ENCODE assay signal across 21 mouse cellular contexts in the genomic region with DNA sequence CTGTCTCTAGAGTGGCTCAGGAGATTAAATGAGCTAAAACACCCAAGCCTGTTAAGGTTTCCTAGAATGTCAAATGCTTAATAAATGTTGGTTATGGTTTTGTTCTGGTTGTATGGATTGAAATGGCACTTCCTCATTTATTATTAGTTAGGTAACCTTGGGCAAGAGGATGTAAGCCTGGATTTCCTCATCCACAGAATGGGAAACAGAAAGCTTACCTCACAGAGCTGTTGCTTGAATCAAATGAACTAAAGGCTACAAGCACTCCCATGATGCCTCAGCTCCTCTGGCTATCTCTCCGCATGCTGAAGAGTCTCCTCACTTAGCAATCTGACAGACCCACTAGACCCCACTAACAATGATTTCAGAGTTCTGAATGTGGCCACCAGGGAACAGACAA.
DNase-seq lines count a peak whose midpoint lies in the region; ATAC-seq and TF ChIP-seq lines count a peak whose summit lies in the region.
"Had no signal": no experiment of that assay in that cellular context is flagged by ENCODE, and none has a peak within 500 bp of the region (broad histone marks: within the 10 kb centered on the region; RNA-seq: fewer than 3 reads in every experiment).

No protein-coding gene starts in this region.

- no peak for TF ChIP-seq CTCF in heart, adult 2 months (IDR thresholded peaks at IDR 0.05)

- H3K4me1 ChIP-seq in heart, adult 2 months (ENCODE audit: control insufficient read depth, insufficient read depth, low read length): peaks cover 3% of the 10 kb centered on the region
- H3K4me1 ChIP-seq in heart, embryonic 16.5 days (ENCODE audit: control insufficient read depth, insufficient read depth, low read length): peaks cover 26% of the 10 kb centered on the region
- H3K4me1 ChIP-seq in heart, embryonic 11.5 days (ENCODE audit: control insufficient read depth, insufficient read depth, low read length): peaks cover 10% of the 10 kb centered on the region; the same call in 1 of the 2 replicates
- H3K4me1 ChIP-seq: forebrain, embryonic 13.5 days; intestine, embryonic 15.5 days had no signal

- no peaks in the 10 kb centered on the region for H3K27me3 ChIP-seq in heart, adult 2 months (ENCODE audit: control insufficient read depth, insufficient read depth, low read length)
- no peaks in the 10 kb centered on the region for H3K27me3 ChIP-seq in heart, embryonic 16.5 days (ENCODE audit: control insufficient read depth, insufficient read depth, low read length)
- H3K27me3 ChIP-seq in heart, embryonic 11.5 days (ENCODE audit: control insufficient read depth, insufficient read depth, low read length): no peaks in the 10 kb centered on the region
- H3K27me3 ChIP-seq: CH12.LX; forebrain, embryonic 13.5 days; intestine, embryonic 15.5 days; Patski had no signal

- H3K4me3 ChIP-seq in heart, adult 2 months: no peak overlapping the region
- H3K4me3 ChIP-seq in heart, embryonic 16.5 days (ENCODE audit: low read length): no peak overlapping the region
- no peak overlapping the region for H3K4me3 ChIP-seq in heart, embryonic 11.5 days (ENCODE audit: low read depth, low read length)
- H3K4me3 ChIP-seq: embryonic facial prominence, embryonic 10.5 days; forebrain, embryonic 13.5 days; hindbrain, embryonic 10.5 days; intestine, embryonic 15.5 days had no signal

- H3K4me2 ChIP-seq in heart, embryonic 16.5 days (ENCODE audit: low read depth, low read length): no peak overlapping the region
- H3K4me2 ChIP-seq in heart, embryonic 11.5 days: no peak overlapping the region
- H3K4me2 ChIP-seq: forebrain, embryonic 13.5 days; hindbrain, embryonic 14.5 days; intestine, embryonic 15.5 days had no signal

- no peaks in the 10 kb centered on the region for H3K9me3 ChIP-seq in heart, embryonic 16.5 days (replicated peaks; ENCODE audit: control insufficient read depth, low read length)
- H3K9me3 ChIP-seq in heart, embryonic 11.5 days (replicated peaks; ENCODE audit: control insufficient read depth, low read length): no peaks in the 10 kb centered on the region
- H3K9me3 ChIP-seq: embryonic facial prominence, embryonic 10.5 days; forebrain, embryonic 13.5 days; hindbrain, embryonic 10.5 days; intestine, embryonic 15.5 days had no signal

- H3K79me2 ChIP-seq in heart, adult 2 months (replicated peaks; ENCODE audit: control insufficient read depth, insufficient read depth, low read length): no peaks in the 10 kb centered on the region

- intact Hi-C loops in heart, adult 2 months (cut with DNase I): loop anchor here (5.0 kb wide), 2 partner anchors 82 to 172 kb away; partner anchors contain the start of gene Pcgf5
- intact Hi-C loops in heart, postnatal 36 days (cut with DNase I): loop anchor here (5.0 kb wide), 1 partner anchor 82 kb away; the partner anchor contains the start of gene Pcgf5

- ATAC-seq in heart, embryonic 16.5 days (replicated peaks; ENCODE audit: extremely low read depth, insufficient read depth, low FRiP score): no peak
- no peak for ATAC-seq in heart, embryonic 11.5 days (replicated peaks; ENCODE audit: insufficient number of reproducible peaks, low FRiP score, low TSS enrichment)
- peak; percentile 28 to 62; a peak in 3 of 4 replicates for ATAC-seq in hematopoietic stem cell, adult 5-6 weeks (replicated peaks in 1 of 2; ENCODE audit: insufficient read depth in 1 of 2, low FRiP score in 2 of 2, low TSS enrichment in 1 of 2, low read depth in 1 of 2, poor library complexity in 2 of 2, severe bottlenecking in 2 of 2)
- ATAC-seq: activated CD4-positive, CD25-positive, alpha-beta regulatory T cell, adult 4 months; forebrain, embryonic 13.5 days; forebrain, postnatal 0 days; intestine, embryonic 15.5 days; Patski had no signal

- no peak for DNase-seq in heart, adult 2 months
- no peak for DNase-seq in heart, postnatal 36 days
- DNase-seq in frontal cortex, postnatal 14 days (ENCODE audit: low spot score in 2 of 2): no peak
- DNase-seq in kidney, postnatal 4 days: no peak
- DNase-seq: adrenal gland, postnatal 14 days; cerebellum, adult 11-12 months; cerebellum, adult 9-11 months; cerebellum, postnatal 36 days; forebrain, postnatal 0 days; kidney, adult 18-20 months had no signal

- H3K9ac ChIP-seq in heart, adult 2 months (ENCODE audit: low read depth, low read length): no peak overlapping the region
- H3K9ac ChIP-seq in heart, embryonic 16.5 days (ENCODE audit: low read length): no peak overlapping the region
- H3K9ac ChIP-seq in heart, embryonic 11.5 days (ENCODE audit: low read depth, low read length): no peak overlapping the region
- H3K9ac ChIP-seq: forebrain, embryonic 13.5 days; forebrain, postnatal 0 days; hindbrain, embryonic 14.5 days; intestine, embryonic 15.5 days had no signal

- TF ChIP-seq POLR2A in heart, adult 2 months (IDR thresholded peaks at IDR 0.05; ENCODE audit: insufficient read depth, low read depth, low read length): no peak

- TF ChIP-seq EP300 in heart, adult 2 months (IDR thresholded peaks at IDR 0.05; ENCODE audit: insufficient read depth, low read depth, low read length): no peak

- 91% methylated on average over 1 of the region's 1 CpGs for WGBS in heart, adult 2 months
- 90% methylated on average over 1 of the region's 1 CpGs for WGBS in heart, embryonic 16.5 days
- WGBS in heart, embryonic 11.5 days (ENCODE audit: insufficient replicate concordance): 72% methylated on average over 1 of the region's 1 CpGs

- peaks cover 6% of the 10 kb centered on the region for H3K36me3 ChIP-seq in heart, adult 2 months (ENCODE audit: control insufficient read depth, insufficient read depth, low read length)
- no peaks in the 10 kb centered on the region for H3K36me3 ChIP-seq in heart, embryonic 16.5 days (ENCODE audit: control insufficient read depth, insufficient read depth)
- no peaks in the 10 kb centered on the region for H3K36me3 ChIP-seq in heart, embryonic 11.5 days (ENCODE audit: control insufficient read depth, insufficient read depth, low read length)
- H3K36me3 ChIP-seq: embryonic facial prominence, embryonic 10.5 days; hindbrain, embryonic 10.5 days; intestine, embryonic 15.5 days had no signal

- peak overlapping the region; percentile 95 for H3K27ac ChIP-seq in heart, adult 2 months
- peak overlapping the region; percentile 93 for H3K27ac ChIP-seq in heart, embryonic 16.5 days (ENCODE audit: low read length)
- no peak overlapping the region for H3K27ac ChIP-seq in heart, embryonic 11.5 days (ENCODE audit: low read depth, low read length)
- H3K27ac ChIP-seq: embryonic facial prominence, embryonic 10.5 days; forebrain, embryonic 13.5 days; hindbrain, embryonic 10.5 days; hindbrain, embryonic 14.5 days; intestine, embryonic 15.5 days had no signal

Comparison
In these comparisons a context has a peak if more than half of its experiments do, and no peak if none do; other contexts are left out.
1. ATAC-seq: peak in hematopoietic stem cell, adult 5-6 weeks (2 of 2); none in heart, embryonic 16.5 days (single experiment) and heart, embryonic 11.5 days (single experiment).